Mouse (Mus musculus) urinary bladder, postnatal 10 days (tissue): ENCODE data around the gene Tpcn1.
A peak's percentile ranks its signal among the peaks of the same experiment; 100 is the strongest.

ENCODE experiments used
- DNase-seq: peaks from one replicate; pipeline ENCODE4 v3.0.0; 2022; ENCODE audit warnings: low spot score

The Tpcn1 gene

GRCm38 (mm10) chr5:120579211-120579897 lies 9.1 kb downstream of the Tpcn1 start:
- peak; percentile 55 for DNase-seq

GRCm38 (mm10) chr5:120578504-120579081 lies 9.9 kb downstream of the Tpcn1 start:
- DNase-seq: no peak

GRCm38 (mm10) chr5:120577935-120578441 lies 10.5 kb downstream of the Tpcn1 start:
- DNase-seq: no peak

- DNase-seq: no peak
Measured at GRCm38 (mm10) chr5:120576781-120577301, 11.6 kb downstream of the Tpcn1 start.

GRCm38 (mm10) chr5:120574469-120575063 lies 13.9 kb downstream of the Tpcn1 start:
- no peak for DNase-seq

GRCm38 (mm10) chr5:120571056-120571740 lies 17.3 kb downstream of the Tpcn1 start:
- DNase-seq: no peak

GRCm38 (mm10) chr5:120570289-120570897 lies 18.1 kb downstream of the Tpcn1 start:
- no peak for DNase-seq

- no peak for DNase-seq
Measured at GRCm38 (mm10) chr5:120569791-120570190, 18.7 kb downstream of the Tpcn1 start.

GRCm38 (mm10) chr5:120568964-120569363 lies 19.5 kb downstream of the Tpcn1 start:
- no peak for DNase-seq

- DNase-seq: no peak
Measured at GRCm38 (mm10) chr5:120568336-120568768, 20.1 kb downstream of the Tpcn1 start.

GRCm38 (mm10) chr5:120567761-120568211 lies 20.7 kb downstream of the Tpcn1 start:
- no peak for DNase-seq

GRCm38 (mm10) chr5:120567253-120567701 lies 21.2 kb downstream of the Tpcn1 start:
- no peak for DNase-seq

GRCm38 (mm10) chr5:120566681-120567252 lies 21.7 kb downstream of the Tpcn1 start:
- no peak for DNase-seq

- no peak for DNase-seq
Measured at GRCm38 (mm10) chr5:120566101-120566500, 22.4 kb downstream of the Tpcn1 start.

- DNase-seq: no peak
Measured at GRCm38 (mm10) chr5:120565171-120565905, 23.1 kb downstream of the Tpcn1 start.

GRCm38 (mm10) chr5:120563914-120564311 lies 24.6 kb downstream of the Tpcn1 start:
- no peak for DNase-seq

- no peak for DNase-seq
Measured at GRCm38 (mm10) chr5:120562956-120563913, 25.2 kb downstream of the Tpcn1 start.

- DNase-seq: no peak
Measured at GRCm38 (mm10) chr5:120560616-120561311, 27.7 kb downstream of the Tpcn1 start.

- DNase-seq: no peak
Measured at GRCm38 (mm10) chr5:120560129-120560615, 28.3 kb downstream of the Tpcn1 start.
